Mouse (Mus musculus): Measurements from ENCODE around the gene Ttc32. TPM values are rescaled to one million over a fixed set of nuclear protein-coding genes. Genes with fewer than 3 reads are reported as not detected.

The Ttc32 gene
- polyA plus RNA-seq, 1 experiment from 2014 or later, result 14.7 TPM

DNA sequence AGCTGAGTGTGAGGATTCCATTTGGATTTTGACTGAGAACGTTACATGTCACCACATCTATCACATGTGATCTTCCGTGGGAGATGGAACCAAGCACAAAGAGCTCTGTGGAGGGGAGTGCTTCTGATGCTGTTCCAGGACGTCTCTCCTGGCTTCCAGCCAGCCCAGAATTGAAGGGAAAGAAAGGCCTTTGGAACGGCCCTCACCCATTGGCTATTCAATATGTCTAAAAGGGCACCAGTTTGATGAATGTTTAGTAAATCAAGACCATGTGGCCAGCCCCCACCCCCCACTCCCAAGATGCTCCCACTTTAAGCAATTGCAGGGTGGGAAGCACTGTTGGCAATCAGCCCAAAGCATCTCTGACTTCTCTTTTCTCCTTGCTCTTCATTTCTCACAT lies 41.7 kb downstream of the Ttc32 start:
- Histone ChIP-seq H3K27ac (replicated peaks; ENCODE audit: low read depth, low read length) (no peak overlapping the region), H3K27me3 (replicated peaks; ENCODE audit: control insufficient read depth, insufficient read depth, low read length) (no peaks in the 10 kb centered on the region), H3K4me2 (ENCODE audit: low read depth, low read length) (no peak overlapping the region), H3K9ac (ENCODE audit: low read depth, low read length) (no peak overlapping the region), H3K9me3 (ENCODE audit: control insufficient read depth, low read length) (no peaks in the 10 kb centered on the region), H3K4me3 (ENCODE audit: low read depth, low read length) (no peak overlapping the region), H3K4me1 (ENCODE audit: control insufficient read depth, insufficient read depth, low read length) (peaks cover 7% of the 10 kb centered on the region), H3K36me3 (ENCODE audit: control insufficient read depth, insufficient read depth, low read length) (no peaks in the 10 kb centered on the region)
- WGBS, result 22% methylated on average over 4 of the region's 4 CpGs
- DNase-seq (ENCODE audit: low spot score) (peak; percentile 79), ATAC-seq (ENCODE audit: low read depth) (peak; percentile 80)

DNA sequence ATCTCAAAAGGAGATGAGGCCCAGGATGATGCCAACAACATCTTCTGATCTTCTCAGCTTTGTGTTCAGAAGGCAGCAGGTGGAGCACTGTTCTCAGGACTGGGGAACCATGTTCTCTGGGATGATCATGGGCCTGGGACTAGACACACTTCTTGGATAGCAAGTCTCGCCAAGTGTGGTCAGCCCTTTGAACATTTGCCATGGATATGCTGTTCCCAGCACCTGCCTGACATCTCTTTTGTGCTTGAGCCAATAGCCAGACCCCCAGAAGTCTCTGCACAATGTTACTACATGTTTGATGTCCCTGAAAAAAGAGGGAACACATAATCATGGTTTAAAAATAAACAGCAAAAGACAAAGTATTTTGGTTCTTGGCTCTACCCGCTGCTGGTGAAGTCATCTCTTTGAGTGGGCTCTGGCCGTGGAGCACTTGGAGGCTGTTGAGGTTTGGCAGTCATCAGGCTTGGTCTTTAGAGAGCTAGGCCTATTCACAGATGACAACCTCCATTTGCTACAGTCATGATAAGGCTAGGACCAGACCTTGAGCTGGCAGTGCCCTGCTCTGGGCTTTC lies 47.8 kb downstream of the Ttc32 start:
- no peak overlapping the region for H3K9ac ChIP-seq (ENCODE audit: low read depth, low read length)
- H3K27ac ChIP-seq (replicated peaks; ENCODE audit: low read depth, low read length), result no peak overlapping the region
- DNase-seq (ENCODE audit: low spot score), result no peak
- no peaks in the 10 kb centered on the region for H3K9me3 ChIP-seq (ENCODE audit: control insufficient read depth, low read length)
- 89% methylated on average over 3 of the region's 3 CpGs for WGBS
- no peak for ATAC-seq (ENCODE audit: low read depth)
- no peaks in the 10 kb centered on the region for H3K27me3 ChIP-seq (replicated peaks; ENCODE audit: control insufficient read depth, insufficient read depth, low read length)
- H3K4me3 ChIP-seq (ENCODE audit: low read depth, low read length), result no peak overlapping the region
- no peak overlapping the region for H3K4me2 ChIP-seq (ENCODE audit: low read depth, low read length)
- no peaks in the 10 kb centered on the region for H3K36me3 ChIP-seq (ENCODE audit: control insufficient read depth, insufficient read depth, low read length)
- no peaks in the 10 kb centered on the region for H3K4me1 ChIP-seq (ENCODE audit: control insufficient read depth, insufficient read depth, low read length)

DNA sequence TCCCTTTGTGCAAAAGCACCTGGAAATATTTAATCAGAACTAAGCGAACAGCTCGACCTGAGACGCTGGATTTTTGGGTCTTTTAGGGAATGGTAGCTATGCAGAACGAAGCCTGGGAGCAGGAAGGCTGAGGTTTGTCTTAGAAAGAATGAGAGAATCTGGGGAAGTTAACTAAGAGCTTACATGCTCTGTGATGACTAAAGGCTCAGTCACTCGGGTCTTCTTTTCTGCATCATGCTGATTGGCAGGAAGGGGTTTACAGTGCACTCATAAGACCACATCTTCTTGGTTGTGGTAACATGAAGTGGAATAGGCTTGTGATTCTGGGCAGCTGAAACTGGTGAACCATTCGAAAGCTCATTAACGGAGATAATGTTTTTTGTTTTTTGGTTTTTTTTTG lies 60.4 kb downstream of the Ttc32 start:
- Histone ChIP-seq H3K27me3 (replicated peaks; ENCODE audit: control insufficient read depth, insufficient read depth, low read length) (no peaks in the 10 kb centered on the region), H3K27ac (replicated peaks; ENCODE audit: low read depth, low read length) (no peak overlapping the region), H3K9ac (ENCODE audit: low read depth, low read length) (no peak overlapping the region), H3K4me1 (ENCODE audit: control insufficient read depth, insufficient read depth, low read length) (no peaks in the 10 kb centered on the region), H3K36me3 (ENCODE audit: control insufficient read depth, insufficient read depth, low read length) (no peaks in the 10 kb centered on the region), H3K9me3 (ENCODE audit: control insufficient read depth, low read length) (no peaks in the 10 kb centered on the region), H3K4me2 (ENCODE audit: low read depth, low read length) (no peak overlapping the region), H3K4me3 (ENCODE audit: low read depth, low read length) (no peak overlapping the region)
- 38% methylated on average over 7 of the region's 7 CpGs for WGBS
- DNase-seq (ENCODE audit: low spot score) (no peak), ATAC-seq (ENCODE audit: low read depth) (no peak)

Other genes with a start within 250 kb of the Ttc32 start
- gene Laptm4a, start 108.3 kb upstream of the Ttc32 start, polyA plus RNA-seq (2014; fragmentation: Nextera tagmentation; extraction: Ambion mirVana), result 386 and 396 TPM in 2 replicates
- gene Matn3, start 82.1 kb upstream of the Ttc32 start, polyA plus RNA-seq (2014; fragmentation: Nextera tagmentation; extraction: Ambion mirVana), result 11.1 and 22.0 TPM in 2 replicates
- gene Wdr35, start 56.1 kb upstream of the Ttc32 start, polyA plus RNA-seq (2014; fragmentation: Nextera tagmentation; extraction: Ambion mirVana), result 19.9 and 20.1 TPM in 2 replicates

Measured in embryonic facial prominence, embryonic 14.5 days (tissue).